Mouse (Mus musculus) liver, embryonic 14.5 days (tissue): Measurements from ENCODE around the gene Rbm14. TPM values are rescaled to one million over a fixed set of nuclear protein-coding genes. Genes with fewer than 3 reads are reported as not detected.
A peak's percentile ranks its signal among the peaks of the same experiment; 100 is the strongest.

Experiments
- ATAC-seq: fragments of 200-750 bp; cut with Nextera tagmentation; 2 replicates; pipeline ENCODE4 v1.8.0; 2017; ENCODE audit warnings: moderate number of reproducible peaks, mild to moderate bottlenecking, moderate library complexity; ENCODE audit not compliant: insufficient read depth
- DNase-seq, 3 experiments: peaks; one replicate each; pipeline ENCODE4 v3.0.0-alpha.2; 2012 to 2013; ENCODE audit warnings: low read depth in 3 of 3, low spot score in 3 of 3
- H3K27ac ChIP-seq: fragments of 300-500 bp; sonication (generic); 2 replicates; pipeline ENCODE4 v1.5.1; 2014; ENCODE audit warnings: moderate library complexity, mild to moderate bottlenecking, control low read depth, inconsistent platforms
- H3K27me3 ChIP-seq: fragments of 300-500 bp; sonication (generic); 2 replicates; pipeline ENCODE4 v1.6.1; 2014; ENCODE audit warnings: mild to moderate bottlenecking, low read length, moderate library complexity; ENCODE audit not compliant: control insufficient read depth, insufficient read depth
- H3K36me3 ChIP-seq: fragments of 300-500 bp; sonication (generic); replicated peaks from 2 replicates; pipeline ENCODE4 v1.6.1; 2014; ENCODE audit warnings: low read depth; ENCODE audit not compliant: control insufficient read depth, insufficient read depth
- H3K4me1 ChIP-seq, 2 experiments: fragments of 200-500 bp in 1 of 2; fragments of 300-500 bp in 1 of 2; sonication (generic) in 1 of 2; replicated peaks; 2 replicates each; pipeline ENCODE4 v1.6.1; 2012 to 2014; ENCODE audit warnings: antibody characterized with exemption in 1 of 2, inconsistent platforms in 1 of 2, low read length in 1 of 2; ENCODE audit not compliant: control insufficient read depth in 2 of 2, insufficient read depth in 2 of 2
- H3K4me2 ChIP-seq: fragments of 300-500 bp; sonication (generic); 2 replicates; pipeline ENCODE4 v1.6.1; 2014; ENCODE audit warnings: low read depth, mild to moderate bottlenecking, control low read depth, moderate library complexity
- H3K4me3 ChIP-seq, 2 experiments: fragments of 200-500 bp in 1 of 2; fragments of 300-500 bp in 1 of 2; sonication (generic) in 1 of 2; 2 replicates each; pipeline ENCODE4 v1.5.1; 2012 to 2014; ENCODE audit warnings: low read depth in 2 of 2, low read length in 2 of 2, mild to moderate bottlenecking in 2 of 2, control low read depth in 1 of 2, inconsistent platforms in 1 of 2, moderate library complexity in 1 of 2; ENCODE audit not compliant: insufficient read depth in 1 of 2
- H3K9ac ChIP-seq: fragments of 300-500 bp; sonication (generic); replicated peaks from 2 replicates; pipeline ENCODE4 v1.6.1; 2014; ENCODE audit warnings: mild to moderate bottlenecking, control low read depth, moderate library complexity
- H3K9me3 ChIP-seq: fragments of 300-500 bp; sonication (generic); 2 replicates; pipeline ENCODE4 v1.6.1; 2016; ENCODE audit warnings: low read length, mixed read lengths; ENCODE audit not compliant: control insufficient read depth
- CTCF ChIP-seq: IDR thresholded peaks from 2 replicates; pipeline ENCODE4 v1.5.1; 2016; ENCODE audit warnings: antibody characterized with exemption, low read depth, control low read depth
- EP300 ChIP-seq: IDR thresholded peaks from 2 replicates; pipeline ENCODE4 v1.6.1; 2016; ENCODE audit warnings: antibody characterized with exemption, low read depth
- WGBS: fragments of 180-500 bp; shearing (Covaris S2); extraction: QIAGEN DNeasy Blood & Tissue Kit; methylation state at CpG from one replicate; pipeline ENCODE4 v1.1.7; 2014; ENCODE audit not compliant: insufficient replicate concordance; 5-methylcytosine and 5-hydroxymethylcytosine counted together
- polyA plus RNA-seq, 2 experiments: library from polyadenylated mRNA; depleted of rRNA in 1 of 2; stranded (reverse) in 1 of 2; unstranded in 1 of 2; fragments of >200 nt; fragmentation: Nextera tagmentation in 1 of 2; extraction: Ambion mirVana in 1 of 2; gene quantifications; 2 replicates each; pipeline versions ENCODE4 v1.2.1 to v1.2.3; 2012 to 2014

The Rbm14 gene
- polyA plus RNA-seq, 2 experiments, result 23.9 to 30.3 TPM

GRCm38 (mm10) chr19:4795929-4796328 lies 15.5 kb downstream of the Rbm14 start:
- no peak overlapping the region for H3K27ac ChIP-seq
- peaks cover 37% of the 10 kb centered on the region for H3K36me3 ChIP-seq
- 64% methylated on average over 1 of the region's 1 CpGs for WGBS
- H3K4me2 ChIP-seq, result no peak overlapping the region
- no peak overlapping the region; the same call in 1 of the 2 replicates for H3K9ac ChIP-seq
- no peak overlapping the region for H3K4me3 ChIP-seq
- H3K9me3 ChIP-seq, result no peaks in the 10 kb centered on the region
- H3K4me1 ChIP-seq, result peaks cover 22 to 26% of the 10 kb centered on the region in 2 experiments
- TF ChIP-seq CTCF (no peak), EP300 (no peak)
- H3K27me3 ChIP-seq, result no peaks in the 10 kb centered on the region
- no peak for DNase-seq
- ATAC-seq, result no peak

- Histone ChIP-seq H3K9ac (peak within 1 kb of the TSS; percentile 91), H3K4me2 (peak within 1 kb of the TSS; percentile 96), H3K27me3 (no peaks in the 10 kb centered on the region), H3K4me1 (peaks cover 26 to 29% of the 10 kb centered on the region in 2 experiments), H3K4me3 (peak within 1 kb of the TSS; percentile 95 to 98), H3K36me3 (peaks cover 41% of the 10 kb centered on the region), H3K9me3 (no peaks in the 10 kb centered on the region), H3K27ac (peak within 1 kb of the TSS; percentile 85)
- WGBS, result under 1% methylated on average over 31 of the region's 31 CpGs
- ATAC-seq (peak; percentile 96), DNase-seq (peak; percentile 100)
- TF ChIP-seq EP300 (no peak; the same call in 1 of the 2 replicates), CTCF (no peak)
These were observed 17.5 kb downstream of the Rbm14 start, which contains the start of gene Rbm4 for GRCm38 (mm10) chr19:4793831-4794422. Gene Rbm4 (minus strand): TSS chr19:4793901.

- Histone ChIP-seq H3K4me3 (peak overlapping the region; percentile 95 to 98), H3K9me3 (no peaks in the 10 kb centered on the region), H3K27ac (peak overlapping the region; percentile 85), H3K9ac (peak overlapping the region; percentile 91), H3K27me3 (no peaks in the 10 kb centered on the region), H3K4me2 (peak overlapping the region; percentile 96), H3K4me1 (peaks cover 26 to 29% of the 10 kb centered on the region in 2 experiments), H3K36me3 (peaks cover 41% of the 10 kb centered on the region)
- WGBS, result 1% methylated on average over 16 of the region's 16 CpGs
- no peak for TF ChIP-seq CTCF
- no peak for TF ChIP-seq EP300
- no peak for DNase-seq
- ATAC-seq, result peak; percentile 55; the same call in 1 of the 2 replicates
These were observed 18.1 kb downstream of the Rbm14 start for GRCm38 (mm10) chr19:4793281-4793830.

GRCm38 (mm10) chr19:4786313-4786712 lies 25.1 kb downstream of the Rbm14 start:
- H3K27me3 ChIP-seq, result no peaks in the 10 kb centered on the region
- no peaks in the 10 kb centered on the region for H3K9me3 ChIP-seq
- H3K4me3 ChIP-seq, result no peak overlapping the region
- no peak for TF ChIP-seq EP300
- no peak for TF ChIP-seq CTCF
- peaks cover 3 to 4% of the 10 kb centered on the region in 2 experiments for H3K4me1 ChIP-seq
- H3K4me2 ChIP-seq, result no peak overlapping the region
- DNase-seq (no peak), ATAC-seq (no peak)
- 84% methylated on average over 2 of the region's 2 CpGs for WGBS
- no peak overlapping the region for H3K9ac ChIP-seq
- H3K27ac ChIP-seq, result no peak overlapping the region
- peaks cover 94% of the 10 kb centered on the region for H3K36me3 ChIP-seq

- H3K4me1 ChIP-seq, result peaks cover 0 to 1% of the 10 kb centered on the region in 2 experiments; a peak in 3 of 4 replicates
- H3K27ac ChIP-seq, result no peak overlapping the region
- no peak for TF ChIP-seq EP300
- TF ChIP-seq CTCF, result no peak
- DNase-seq, result no peak
- H3K4me2 ChIP-seq, result no peak overlapping the region
- no peak for ATAC-seq
- H3K27me3 ChIP-seq, result no peaks in the 10 kb centered on the region
- no peaks in the 10 kb centered on the region for H3K9me3 ChIP-seq
- H3K9ac ChIP-seq, result no peak overlapping the region
- peaks cover 90% of the 10 kb centered on the region for H3K36me3 ChIP-seq
- WGBS, result 74% methylated on average over 7 of the region's 7 CpGs
- H3K4me3 ChIP-seq, result no peak overlapping the region
These were observed 26.2 kb downstream of the Rbm14 start for GRCm38 (mm10) chr19:4785206-4785605.
